Mouse (Mus musculus) cerebellum, postnatal 36 days (tissue): ENCODE data around the gene Tnfrsf14.

ENCODE experiments used
- DNase-seq, 2 experiments: peaks; one replicate each; pipeline ENCODE4 v3.0.0; 2021 to 2022; ENCODE audit warnings: mixed read lengths in 2 of 2

Gene Tnfrsf14

GRCm38 (mm10) chr4:154873186-154873585 lies 55.2 kb downstream of the Tnfrsf14 start:
- DNase-seq, result no peak
